Comparison of ENCODE assay signal across 12 mouse cellular contexts in the genomic region with DNA sequence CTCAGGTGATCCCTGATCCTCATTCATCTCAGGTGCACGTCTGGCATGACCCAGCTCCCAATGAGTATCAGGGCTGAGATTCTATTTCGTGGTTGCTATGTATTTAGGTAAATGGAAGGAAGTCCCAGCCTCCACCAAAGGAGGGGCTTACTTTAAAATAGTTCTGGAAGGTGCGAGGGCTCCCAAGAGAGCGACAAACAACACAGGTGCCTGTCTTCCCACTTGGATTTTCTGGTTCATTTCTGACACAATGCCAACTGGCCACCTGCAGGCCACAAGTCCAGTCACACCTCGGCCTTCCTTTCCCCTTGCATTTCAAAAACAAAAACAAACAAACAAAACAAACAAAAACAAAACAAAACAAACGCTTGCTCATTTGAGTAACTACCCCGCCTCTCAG. TPM values are rescaled to one million over a fixed set of nuclear protein-coding genes. Genes with fewer than 3 reads are reported as not detected.
DNase-seq lines count a peak whose midpoint lies in the region; ATAC-seq lines count a peak whose summit lies in the region.
"Had no signal": no experiment of that assay in that cellular context is flagged by ENCODE, and none has a peak within 500 bp of the region (broad histone marks: within the 10 kb centered on the region; RNA-seq: fewer than 3 reads in every experiment).

No protein-coding gene starts in this region.

- DNase-seq in limb, embryonic 10.5 days (ENCODE audit: low spot score): no peak
- no peak for DNase-seq in spleen, postnatal 4 days (ENCODE audit: low spot score in 2 of 2)
- DNase-seq: embryo, embryonic 11 days; kidney, adult 18-20 months; right cerebral cortex, postnatal 14 days had no signal

- peaks cover 3 to 5% of the 10 kb centered on the region in 2 experiments; a peak in 3 of 4 replicates for H3K4me1 ChIP-seq in heart, embryonic 14.5 days (ENCODE audit: control insufficient read depth in 2 of 2, insufficient read depth in 2 of 2, low read length in 2 of 2)
- peaks cover 5% of the 10 kb centered on the region; the same call in 1 of the 2 replicates for H3K4me1 ChIP-seq in heart, embryonic 12.5 days (replicated peaks)
- 0 out of 2 replicates have a peak, but pooled peaks cover 9% of the 10 kb centered on the region for H3K4me1 ChIP-seq in limb, embryonic 13.5 days
- H3K4me1 ChIP-seq in limb, embryonic 10.5 days: peaks cover 15% of the 10 kb centered on the region
- H3K4me1 ChIP-seq in lung, embryonic 15.5 days: peaks cover 8% of the 10 kb centered on the region
- H3K4me1 ChIP-seq in stomach, embryonic 14.5 days (ENCODE audit: control insufficient read depth, insufficient read depth, low read length): no peaks in the 10 kb centered on the region

- no peak for ATAC-seq in heart, embryonic 14.5 days (ENCODE audit: insufficient number of reproducible peaks, insufficient read depth, low FRiP score, low read depth)
- no peak for ATAC-seq in heart, embryonic 12.5 days (ENCODE audit: insufficient number of reproducible peaks, low FRiP score)
- no peak for ATAC-seq in limb, embryonic 13.5 days (ENCODE audit: low FRiP score, low read depth)
- no peak for ATAC-seq in lung, embryonic 15.5 days (ENCODE audit: borderline replicate concordance, extremely low read depth, low FRiP score, low TSS enrichment)
- no peak for ATAC-seq in stomach, embryonic 14.5 days (ENCODE audit: insufficient number of reproducible peaks, insufficient read depth, low FRiP score, low read depth)
- ATAC-seq: Patski had no signal

- H3K9ac ChIP-seq in heart, embryonic 14.5 days (ENCODE audit: low read length): no peak overlapping the region
- H3K9ac ChIP-seq in heart, embryonic 12.5 days: no peak overlapping the region
- H3K9ac ChIP-seq in limb, embryonic 13.5 days: no peak overlapping the region
- H3K9ac ChIP-seq in lung, embryonic 15.5 days: no peak overlapping the region
- H3K9ac ChIP-seq in stomach, embryonic 14.5 days (replicated peaks; ENCODE audit: low read depth, low read length): no peak overlapping the region

- no peaks in the 10 kb centered on the region for H3K9me3 ChIP-seq in heart, embryonic 14.5 days (ENCODE audit: control insufficient read depth, low read length)
- no peaks in the 10 kb centered on the region for H3K9me3 ChIP-seq in heart, embryonic 12.5 days (replicated peaks)
- H3K9me3 ChIP-seq in limb, embryonic 13.5 days: no peaks in the 10 kb centered on the region
- no peaks in the 10 kb centered on the region for H3K9me3 ChIP-seq in limb, embryonic 10.5 days (replicated peaks)
- H3K9me3 ChIP-seq in lung, embryonic 15.5 days: no peaks in the 10 kb centered on the region
- no peaks in the 10 kb centered on the region for H3K9me3 ChIP-seq in stomach, embryonic 14.5 days (ENCODE audit: control insufficient read depth, low read depth, low read length)

- no peaks in the 10 kb centered on the region for H3K36me3 ChIP-seq in heart, embryonic 14.5 days (ENCODE audit: control insufficient read depth, insufficient read depth, low read length)
- no peaks in the 10 kb centered on the region for H3K36me3 ChIP-seq in heart, embryonic 12.5 days
- no peaks in the 10 kb centered on the region for H3K36me3 ChIP-seq in limb, embryonic 13.5 days
- no peaks in the 10 kb centered on the region for H3K36me3 ChIP-seq in limb, embryonic 10.5 days
- H3K36me3 ChIP-seq in lung, embryonic 15.5 days: no peaks in the 10 kb centered on the region
- H3K36me3 ChIP-seq in stomach, embryonic 14.5 days (ENCODE audit: control insufficient read depth, insufficient read depth, low read length): no peaks in the 10 kb centered on the region

- H3K27ac ChIP-seq in heart, embryonic 14.5 days (replicated peaks in 1 of 2; ENCODE audit: control insufficient read depth in 1 of 2, insufficient read depth in 1 of 2, low read depth in 2 of 2, low read length in 2 of 2): no peak overlapping the region
- no peak overlapping the region for H3K27ac ChIP-seq in heart, embryonic 12.5 days (ENCODE audit: poor library complexity, severe bottlenecking)
- H3K27ac ChIP-seq in limb, embryonic 13.5 days: no peak overlapping the region
- H3K27ac ChIP-seq in limb, embryonic 10.5 days: no peak overlapping the region
- peak overlapping the region; percentile 82; the same call in 1 of the 2 replicates for H3K27ac ChIP-seq in lung, embryonic 15.5 days
- H3K27ac ChIP-seq in stomach, embryonic 14.5 days (ENCODE audit: low read length): no peak overlapping the region

- peak overlapping the region; percentile 94; the same call in 1 of the 2 replicates for H3K4me2 ChIP-seq in heart, embryonic 14.5 days (ENCODE audit: low read length)
- no peak overlapping the region for H3K4me2 ChIP-seq in heart, embryonic 12.5 days
- H3K4me2 ChIP-seq in limb, embryonic 13.5 days (replicated peaks): peak overlapping the region; percentile 95
- peak overlapping the region; percentile 96 for H3K4me2 ChIP-seq in lung, embryonic 15.5 days
- H3K4me2 ChIP-seq in stomach, embryonic 14.5 days (replicated peaks; ENCODE audit: low read depth, low read length): 0 out of 2 replicates have a peak overlapping the region, but pooled peaks have one; percentile 1

- no peak overlapping the region for H3K4me3 ChIP-seq in heart, embryonic 14.5 days (ENCODE audit: control insufficient read depth in 1 of 2, insufficient read depth in 1 of 2, low read depth in 1 of 2, low read length in 2 of 2)
- H3K4me3 ChIP-seq in heart, embryonic 12.5 days: no peak overlapping the region
- H3K4me3 ChIP-seq in limb, embryonic 13.5 days: 0 out of 2 replicates have a peak overlapping the region, but pooled peaks have one; percentile 66
- no peak overlapping the region for H3K4me3 ChIP-seq in limb, embryonic 10.5 days
- peak overlapping the region; percentile 65; the same call in 1 of the 2 replicates for H3K4me3 ChIP-seq in lung, embryonic 15.5 days
- H3K4me3 ChIP-seq in stomach, embryonic 14.5 days (ENCODE audit: low read depth, low read length): no peak overlapping the region

- H3K27me3 ChIP-seq in heart, embryonic 14.5 days (ENCODE audit: control insufficient read depth, insufficient read depth, low read length): 0 out of 2 replicates have a peak, but pooled peaks cover 6% of the 10 kb centered on the region
- peaks cover 18% of the 10 kb centered on the region; the same call in 1 of the 2 replicates for H3K27me3 ChIP-seq in heart, embryonic 12.5 days (replicated peaks)
- peaks cover 47% of the 10 kb centered on the region for H3K27me3 ChIP-seq in limb, embryonic 13.5 days
- peaks cover 50% of the 10 kb centered on the region for H3K27me3 ChIP-seq in limb, embryonic 10.5 days (ENCODE audit: low read depth, poor library complexity, severe bottlenecking)
- H3K27me3 ChIP-seq in lung, embryonic 15.5 days: peaks cover 28% of the 10 kb centered on the region
- H3K27me3 ChIP-seq in stomach, embryonic 14.5 days (ENCODE audit: control insufficient read depth, insufficient read depth, low read length): no peaks in the 10 kb centered on the region
- H3K27me3 ChIP-seq: CH12.LX had no signal

- 60% methylated on average over 7 of the region's 7 CpGs for WGBS in heart, embryonic 14.5 days
- WGBS in heart, embryonic 12.5 days: 61% methylated on average over 7 of the region's 7 CpGs
- 45% methylated on average over 7 of the region's 7 CpGs for WGBS in limb, embryonic 13.5 days
- WGBS in limb, embryonic 10.5 days: 55% methylated on average over 7 of the region's 7 CpGs
- WGBS in lung, embryonic 15.5 days: 38% methylated on average over 7 of the region's 7 CpGs
- WGBS in stomach, embryonic 14.5 days: 44% methylated on average over 7 of the region's 7 CpGs

RNA-seq across cellular contexts. Expression of gene 2010300C02Rik, which starts 1.4 kb away (rescaled TPM):
- 5.1 and 5.3 TPM in 2 replicates for polyA plus RNA-seq in heart, embryonic 14.5 days (2014; fragmentation: Nextera tagmentation; extraction: Ambion mirVana)
- 6.4 and 6.5 TPM in 2 replicates for polyA plus RNA-seq in heart, embryonic 12.5 days (2016; fragmentation: Nextera tagmentation; extraction: Ambion mirVana)
- 2.7 and 2.8 TPM in 2 replicates for polyA plus RNA-seq in limb, embryonic 13.5 days (2015; fragmentation: Nextera tagmentation; extraction: Ambion mirVana)
- polyA plus RNA-seq in limb, embryonic 10.5 days (2016; fragmentation: Nextera tagmentation; extraction: Ambion mirVana): 0.66 and 1.2 TPM in 2 replicates
- 9.9 and 12.1 TPM in 2 replicates for polyA plus RNA-seq in lung, embryonic 15.5 days (2015; fragmentation: Nextera tagmentation; extraction: Ambion mirVana)
- polyA plus RNA-seq in stomach, embryonic 14.5 days (2014; fragmentation: Nextera tagmentation; extraction: Ambion mirVana): 6.6 and 8.0 TPM in 2 replicates

Comparison
In these comparisons a context has a peak if more than half of its experiments do, and no peak if none do; other contexts are left out.
1. H3K4me3 ChIP-seq: peak in limb, embryonic 13.5 days (single experiment) and lung, embryonic 15.5 days (single experiment); none in heart, embryonic 14.5 days (0 of 2), heart, embryonic 12.5 days (single experiment), limb, embryonic 10.5 days (single experiment) and stomach, embryonic 14.5 days (single experiment).